Mouse (Mus musculus) intestine, postnatal 0 days (tissue): ENCODE results near the gene Ptprcap. TPM values are rescaled to one million over a fixed set of nuclear protein-coding genes. Genes with fewer than 3 reads are reported as not detected.

Experiments
- ATAC-seq: fragments of 200-750 bp; cut with Nextera tagmentation; 2 replicates; pipeline ENCODE4 v1.8.0; 2017; ENCODE audit warnings: mild to moderate bottlenecking, moderate TSS enrichment, moderate library complexity
- H3K27ac ChIP-seq: fragments of 300-500 bp; sonication (generic); 2 replicates; pipeline ENCODE4 v1.5.1; 2014; ENCODE audit warnings: mild to moderate bottlenecking, low read depth, low read length, moderate library complexity
- H3K27me3 ChIP-seq: fragments of 300-500 bp; sonication (generic); replicated peaks from 2 replicates; pipeline ENCODE4 v1.6.1; 2014; ENCODE audit warnings: low read length, mixed read lengths; ENCODE audit not compliant: control insufficient read depth, insufficient read depth
- H3K36me3 ChIP-seq: fragments of 300-500 bp; sonication (generic); 2 replicates; pipeline ENCODE4 v1.6.1; 2014; ENCODE audit warnings: mild to moderate bottlenecking, moderate library complexity; ENCODE audit not compliant: control insufficient read depth, insufficient read depth
- H3K4me1 ChIP-seq: fragments of 300-500 bp; sonication (generic); replicated peaks from 2 replicates; pipeline ENCODE4 v1.6.1; 2014; ENCODE audit warnings: antibody characterized with exemption, low read length, mixed read lengths; ENCODE audit not compliant: control insufficient read depth, insufficient read depth
- H3K4me2 ChIP-seq: fragments of 300-500 bp; sonication (generic); replicated peaks from 2 replicates; pipeline ENCODE4 v1.6.1; 2014; ENCODE audit warnings: low read depth, mild to moderate bottlenecking, moderate library complexity
- H3K4me3 ChIP-seq: fragments of 300-500 bp; sonication (generic); 2 replicates; pipeline ENCODE4 v1.5.1; 2014; ENCODE audit warnings: low read depth, low read length
- H3K9ac ChIP-seq: fragments of 300-500 bp; sonication (generic); 2 replicates; pipeline ENCODE4 v1.6.1; 2014; ENCODE audit warnings: mild to moderate bottlenecking, low read depth, low read length
- H3K9me3 ChIP-seq: fragments of 300-500 bp; sonication (generic); 2 replicates; pipeline ENCODE4 v1.6.1; 2016; ENCODE audit warnings: mixed run types; ENCODE audit not compliant: control insufficient read depth
- CTCF ChIP-seq: sonication (generic); IDR thresholded peaks from 2 replicates; pipeline ENCODE4 v1.5.1; 2016; ENCODE audit warnings: low read depth, mild to moderate bottlenecking, control low read depth, antibody characterized with exemption, moderate library complexity
- WGBS: fragments of 180-500 bp; shearing (Covaris S2); extraction: QIAGEN DNeasy Blood & Tissue Kit; methylation state at CpG from one replicate; pipeline ENCODE4 v1.1.7; 2014; 5-methylcytosine and 5-hydroxymethylcytosine counted together
- polyA plus RNA-seq: library from polyadenylated mRNA; unstranded; fragments of >200 nt; fragmentation: Nextera tagmentation; extraction: Ambion mirVana; gene quantifications from 2 replicates; pipeline ENCODE4 v1.2.1, GENCODE M21; 2015

Ptprcap gene
- polyA plus RNA-seq, 1 experiment from 2014 or later, result 3.4 TPM

DNA sequence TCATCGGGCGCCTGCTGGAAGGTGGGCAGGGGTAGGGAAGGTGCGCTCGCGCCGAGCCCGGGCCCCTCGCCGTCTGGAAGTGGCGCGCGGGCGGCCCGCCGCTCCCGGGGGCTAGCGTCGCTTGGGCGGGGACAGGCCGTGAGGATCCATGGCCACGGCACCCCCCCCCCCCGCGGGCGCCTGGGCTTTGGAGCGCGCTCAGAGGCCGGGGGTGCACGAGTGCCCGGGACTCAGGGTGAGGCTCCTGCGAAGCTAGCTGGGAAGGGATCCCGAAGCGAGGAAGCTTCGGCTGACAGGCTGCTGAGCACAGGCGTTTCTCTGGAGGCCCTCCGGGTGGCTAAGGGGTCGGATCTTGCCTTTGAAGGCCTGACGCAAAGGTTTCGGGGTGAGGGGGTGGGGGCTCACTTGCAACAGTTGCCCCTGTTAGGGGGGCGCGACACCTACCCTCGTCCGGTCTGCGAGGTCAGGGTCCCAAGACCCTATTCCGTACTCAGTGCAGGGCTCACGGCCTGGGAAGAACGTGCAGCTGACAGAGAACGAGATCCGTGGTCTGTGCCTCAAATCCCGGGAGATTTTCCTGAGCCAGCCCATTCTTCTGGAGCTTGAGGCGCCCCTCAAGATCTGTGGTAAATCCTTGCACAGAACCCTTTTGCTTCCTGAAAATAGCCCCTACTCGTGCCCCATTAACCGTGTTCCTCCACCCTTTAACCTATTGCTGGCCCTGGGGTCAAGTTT is 39.0 kb downstream of the Ptprcap start:
- peak; percentile 37 for ATAC-seq
- Histone ChIP-seq H3K27me3 (no peaks in the 10 kb centered on the region), H3K4me3 (peak overlapping the region; percentile 93), H3K9ac (peak overlapping the region; percentile 92), H3K36me3 (peaks cover 35% of the 10 kb centered on the region), H3K4me1 (peaks cover 9% of the 10 kb centered on the region), H3K27ac (peak overlapping the region; percentile 94), H3K4me2 (peak overlapping the region; percentile 75), H3K9me3 (no peaks in the 10 kb centered on the region)
- TF ChIP-seq CTCF, result no peak
- WGBS, result under 1% methylated on average over 44 of the region's 52 CpGs

DNA sequence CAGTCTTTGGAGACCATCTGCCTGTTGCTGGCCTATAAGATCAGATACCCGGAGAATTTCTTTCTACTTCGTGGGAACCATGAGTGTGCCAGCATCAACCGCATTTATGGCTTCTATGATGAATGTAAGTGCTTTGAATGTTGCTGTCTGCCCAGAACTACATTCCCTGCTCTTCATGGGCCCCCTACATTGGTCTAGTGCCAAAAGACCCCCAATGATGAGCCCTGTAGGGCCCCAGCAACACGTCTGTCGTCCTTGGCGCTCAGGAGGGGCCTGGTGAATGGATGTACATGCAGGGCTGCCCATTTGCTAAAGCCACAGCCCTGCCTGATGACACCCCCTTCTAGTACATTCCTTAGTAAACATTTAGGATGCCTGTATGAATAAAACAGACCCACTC is 39.7 kb downstream of the Ptprcap start:
- Histone ChIP-seq H3K9me3 (no peaks in the 10 kb centered on the region), H3K4me3 (peak overlapping the region; percentile 93), H3K4me2 (peak overlapping the region; percentile 75), H3K27ac (peak overlapping the region; percentile 94; the same call in 1 of the 2 replicates), H3K27me3 (no peaks in the 10 kb centered on the region), H3K4me1 (peaks cover 9% of the 10 kb centered on the region), H3K36me3 (peaks cover 38% of the 10 kb centered on the region), H3K9ac (peak overlapping the region; percentile 92)
- ATAC-seq, result no peak
- no peak for TF ChIP-seq CTCF
- WGBS, result 37% methylated on average over 6 of the region's 6 CpGs

DNA sequence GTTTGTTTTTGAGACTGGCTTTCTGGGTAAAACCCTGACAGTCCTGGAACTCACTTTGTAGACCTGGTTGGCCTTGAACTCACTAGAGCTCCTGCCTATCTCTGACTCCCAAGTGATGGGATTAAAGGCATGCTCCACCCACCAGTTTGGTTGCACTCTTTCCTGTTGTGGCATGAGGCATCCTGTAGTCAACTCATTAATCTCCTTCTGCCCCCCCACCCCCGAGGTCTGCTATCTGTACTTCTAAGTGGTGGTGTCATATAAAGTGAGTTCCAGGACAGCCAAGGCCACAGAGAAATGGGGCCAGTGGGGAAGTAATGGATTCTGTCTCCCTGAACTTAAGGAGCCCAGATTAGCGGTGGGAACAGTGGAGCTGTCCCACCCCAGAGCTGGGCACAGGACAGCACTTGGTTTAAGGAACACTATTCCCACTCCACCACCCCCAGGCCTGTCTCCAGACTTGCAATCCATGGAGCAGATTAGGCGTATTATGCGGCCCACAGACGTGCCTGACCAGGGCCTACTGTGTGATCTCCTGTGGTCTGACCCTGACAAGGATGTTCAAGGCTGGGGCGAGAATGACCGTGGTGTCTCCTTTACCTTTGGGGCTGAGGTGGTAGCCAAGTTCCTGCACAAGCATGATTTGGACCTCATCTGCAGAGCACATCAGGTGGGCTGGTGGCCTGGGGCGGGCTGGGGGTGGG is 40.8 kb downstream of the Ptprcap start:
- Histone ChIP-seq H3K9ac (no peak overlapping the region), H3K27me3 (no peaks in the 10 kb centered on the region), H3K36me3 (peaks cover 39% of the 10 kb centered on the region), H3K4me3 (no peak overlapping the region), H3K27ac (no peak overlapping the region), H3K4me1 (peaks cover 9% of the 10 kb centered on the region), H3K9me3 (no peaks in the 10 kb centered on the region), H3K4me2 (no peak overlapping the region)
- TF ChIP-seq CTCF, result no peak
- no peak for ATAC-seq
- WGBS, result 73% methylated on average over 8 of the region's 8 CpGs

DNA sequence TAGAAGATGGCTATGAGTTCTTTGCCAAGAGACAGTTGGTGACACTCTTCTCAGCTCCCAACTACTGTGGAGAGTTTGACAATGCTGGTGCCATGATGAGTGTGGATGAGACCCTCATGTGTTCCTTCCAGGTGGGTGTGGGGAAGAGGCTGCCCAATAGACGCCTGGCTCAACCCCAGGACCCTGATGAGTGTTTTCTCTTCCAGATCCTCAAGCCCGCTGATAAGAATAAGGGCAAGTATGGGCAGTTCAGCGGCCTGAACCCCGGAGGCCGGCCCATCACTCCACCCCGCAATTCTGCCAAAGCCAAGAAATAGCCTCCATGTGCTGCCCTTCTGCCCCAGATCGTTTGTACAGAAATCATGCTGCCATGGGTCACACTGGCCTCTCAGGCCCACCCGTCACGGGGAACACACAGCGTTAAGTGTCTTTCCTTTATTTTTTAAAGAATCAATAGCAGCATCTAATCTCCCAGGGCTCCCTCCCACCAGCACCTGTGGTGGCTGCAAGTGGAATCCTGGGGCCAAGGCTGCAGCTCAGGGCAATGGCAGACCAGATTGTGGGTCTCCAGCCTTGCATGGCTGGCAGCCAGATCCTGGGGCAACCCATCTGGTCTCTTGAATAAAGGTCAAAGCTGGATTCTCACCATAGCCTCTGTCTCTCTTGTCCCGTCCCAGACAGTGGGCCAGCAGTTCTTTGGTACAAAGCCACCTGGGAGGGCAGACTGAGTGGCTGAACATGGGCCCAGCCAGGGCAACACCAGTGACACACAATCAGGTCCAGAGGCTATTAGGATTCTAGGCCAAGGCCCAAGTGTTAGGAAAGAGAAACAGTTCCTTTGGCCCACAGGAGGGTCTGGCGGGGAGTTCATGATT is 41.6 kb downstream of the Ptprcap start:
- peaks cover 9% of the 10 kb centered on the region for H3K4me1 ChIP-seq
- WGBS, result 76% methylated on average over 12 of the region's 12 CpGs
- H3K27me3 ChIP-seq, result no peaks in the 10 kb centered on the region
- no peak overlapping the region for H3K9ac ChIP-seq
- no peak for TF ChIP-seq CTCF
- H3K27ac ChIP-seq, result no peak overlapping the region
- H3K4me3 ChIP-seq, result no peak overlapping the region
- ATAC-seq, result no peak
- H3K36me3 ChIP-seq, result peaks cover 46% of the 10 kb centered on the region
- H3K9me3 ChIP-seq, result no peaks in the 10 kb centered on the region
- no peak overlapping the region for H3K4me2 ChIP-seq

DNA sequence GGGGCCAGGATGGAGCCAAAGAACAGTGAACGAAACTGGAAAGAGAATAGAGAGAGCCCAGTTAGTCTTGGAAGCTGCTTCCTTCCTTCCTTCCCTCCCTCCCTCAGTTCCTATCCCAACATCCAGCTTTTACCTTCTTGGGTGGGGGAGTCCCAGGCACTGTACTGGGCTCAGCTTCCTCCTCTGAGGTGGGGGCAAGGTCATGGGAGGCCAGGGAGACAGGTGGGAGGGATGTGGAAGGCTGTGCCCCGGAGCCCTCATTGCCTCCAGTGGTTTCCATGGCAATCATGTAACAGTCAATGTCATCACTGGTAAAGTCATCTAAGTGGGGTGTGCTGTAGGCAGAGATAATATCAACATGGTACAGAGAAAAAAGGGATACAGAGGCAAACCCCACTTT is 42.6 kb downstream of the Ptprcap start:
- no peak overlapping the region for H3K27ac ChIP-seq
- no peak for TF ChIP-seq CTCF
- ATAC-seq, result no peak
- H3K36me3 ChIP-seq, result peaks cover 46% of the 10 kb centered on the region
- H3K4me1 ChIP-seq, result peaks cover 14% of the 10 kb centered on the region
- no peaks in the 10 kb centered on the region for H3K27me3 ChIP-seq
- no peak overlapping the region for H3K4me3 ChIP-seq
- no peak overlapping the region for H3K9ac ChIP-seq
- no peaks in the 10 kb centered on the region for H3K9me3 ChIP-seq
- 42% methylated on average over 2 of the region's 2 CpGs for WGBS
- no peak overlapping the region for H3K4me2 ChIP-seq

DNA sequence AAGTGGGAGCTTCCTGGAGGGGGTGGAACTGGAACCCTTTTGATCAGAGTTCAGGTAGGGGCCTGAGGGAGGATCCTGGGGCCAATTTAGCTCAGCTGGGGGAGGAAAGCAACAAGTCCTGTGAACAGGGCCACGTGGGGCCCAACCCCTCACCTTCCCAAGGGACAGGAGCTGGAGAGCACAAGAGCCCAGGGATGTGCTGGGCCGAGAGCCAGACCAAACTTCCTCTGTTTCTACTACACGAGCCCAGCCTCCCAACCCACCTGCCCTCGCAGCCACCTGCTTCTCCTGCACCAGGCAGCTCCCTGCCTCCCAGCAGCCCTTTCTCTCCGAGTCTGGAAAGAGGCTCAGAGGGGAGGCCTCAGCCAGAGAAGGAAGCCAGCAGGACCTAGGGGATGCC is 43.1 kb downstream of the Ptprcap start:
- Histone ChIP-seq H3K9me3 (no peaks in the 10 kb centered on the region), H3K27ac (peak overlapping the region; percentile 36; the same call in 1 of the 2 replicates), H3K4me1 (peaks cover 14% of the 10 kb centered on the region), H3K4me3 (no peak overlapping the region), H3K27me3 (no peaks in the 10 kb centered on the region), H3K4me2 (no peak overlapping the region), H3K9ac (no peak overlapping the region), H3K36me3 (peaks cover 46% of the 10 kb centered on the region)
- no peak for ATAC-seq
- WGBS, result 11% methylated on average over 5 of the region's 5 CpGs
- TF ChIP-seq CTCF, result no peak
